Mouse (Mus musculus): ENCODE results near the gene Iqcn.

- TF ChIP-seq POLR2A (IDR thresholded peaks at IDR 0.05; ENCODE audit: borderline replicate concordance, extremely low read depth, insufficient read depth, insufficient read length, poor library complexity, severe bottlenecking), result no peak
- TF ChIP-seq CTCF (IDR thresholded peaks at IDR 0.05; ENCODE audit: borderline replicate concordance, extremely low read depth, insufficient read depth, insufficient read length), result no peak
These were observed 38.6 kb upstream of the Iqcn start for GRCm38 (mm10) chr8:70664631-70665030.

Measured in brain, embryonic 14.5 days (tissue).